Mouse (Mus musculus): ENCODE results near the gene Plxdc1.

DNA sequence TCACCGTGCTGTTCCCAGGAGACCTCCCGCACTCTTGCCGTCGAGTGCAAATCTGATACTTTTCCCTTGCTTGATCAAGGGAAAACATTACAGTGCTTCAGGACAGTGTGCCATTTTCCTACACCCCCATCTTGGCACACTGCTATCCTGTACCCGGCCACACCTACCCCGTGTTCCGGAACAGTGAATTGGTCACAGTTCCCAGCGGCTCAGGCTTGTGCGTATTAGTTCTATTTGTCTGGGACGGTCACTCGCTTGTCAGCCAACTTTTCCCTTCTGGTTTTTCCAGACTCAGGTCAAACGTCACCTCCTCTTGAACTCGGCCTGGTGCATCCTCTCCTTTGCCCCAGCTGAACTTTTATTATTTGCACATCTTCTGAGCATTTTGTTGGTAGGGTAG is 81.4 kb downstream of the Plxdc1 start:
- TF ChIP-seq CTCF (IDR thresholded peaks at IDR 0.05; ENCODE audit: insufficient read depth, low read depth, low read length), result no peak
- TF ChIP-seq POLR2A (IDR thresholded peaks at IDR 0.05; ENCODE audit: insufficient read depth, low read depth, low read length), result no peak
